Mouse (Mus musculus) hindbrain, embryonic 14.5 days (tissue): ENCODE results near the gene Samd14. TPM values are rescaled to one million over a fixed set of nuclear protein-coding genes. Genes with fewer than 3 reads are reported as not detected.
A peak's percentile ranks its signal among the peaks of the same experiment; 100 is the strongest.

Experiments
- ATAC-seq: fragments of 200-750 bp; cut with Nextera tagmentation; 2 replicates; pipeline ENCODE4 v1.8.0; 2017; ENCODE audit warnings: moderate number of reproducible peaks, mild to moderate bottlenecking, moderate TSS enrichment, moderate library complexity; ENCODE audit not compliant: low FRiP score
- DNase-seq: peaks from one replicate; pipeline ENCODE4 v3.0.0-alpha.2; 2015; ENCODE audit warnings: low spot score
- H3K27ac ChIP-seq: fragments of 300-500 bp; sonication (generic); 2 replicates; pipeline ENCODE4 v1.5.1; 2014; ENCODE audit warnings: mild to moderate bottlenecking, moderate library complexity
- H3K27me3 ChIP-seq: fragments of 300-500 bp; sonication (generic); 2 replicates; pipeline ENCODE4 v1.6.1; 2014; ENCODE audit warnings: mild to moderate bottlenecking, low read length, mixed read lengths; ENCODE audit not compliant: control insufficient read depth, insufficient read depth
- H3K36me3 ChIP-seq: fragments of 300-500 bp; sonication (generic); replicated peaks from 2 replicates; pipeline ENCODE4 v1.6.1; 2014; ENCODE audit not compliant: control insufficient read depth, insufficient read depth
- H3K4me1 ChIP-seq: fragments of 300-500 bp; sonication (generic); replicated peaks from 2 replicates; pipeline ENCODE4 v1.6.1; 2014; ENCODE audit warnings: antibody characterized with exemption, low read length, mixed read lengths; ENCODE audit not compliant: control insufficient read depth, insufficient read depth
- H3K4me2 ChIP-seq: fragments of 300-500 bp; sonication (generic); replicated peaks from 2 replicates; pipeline ENCODE4 v1.6.1; 2014; ENCODE audit warnings: mild to moderate bottlenecking, moderate library complexity
- H3K4me3 ChIP-seq: fragments of 300-500 bp; sonication (generic); replicated peaks from 2 replicates; pipeline ENCODE4 v1.5.1; 2014; ENCODE audit warnings: mild to moderate bottlenecking, low read length
- H3K9ac ChIP-seq: fragments of 300-500 bp; sonication (generic); 2 replicates; pipeline ENCODE4 v1.6.1; 2014
- H3K9me3 ChIP-seq: fragments of 300-500 bp; sonication (generic); 2 replicates; pipeline ENCODE4 v1.6.1; 2016; ENCODE audit warnings: low read length; ENCODE audit not compliant: control insufficient read depth
- WGBS: fragments of 180-500 bp; shearing (Covaris S2); extraction: QIAGEN DNeasy Blood & Tissue Kit; methylation state at CpG from one replicate; pipeline ENCODE4 v1.1.7; 2014; 5-methylcytosine and 5-hydroxymethylcytosine counted together
- polyA plus RNA-seq: library from polyadenylated mRNA; unstranded; fragments of >200 nt; fragmentation: Nextera tagmentation; extraction: Ambion mirVana; gene quantifications from 2 replicates; pipeline ENCODE4 v1.2.1, GENCODE M21; 2014

Gene Samd14
- polyA plus RNA-seq, 1 experiment from 2014 or later, result 130 TPM

DNA sequence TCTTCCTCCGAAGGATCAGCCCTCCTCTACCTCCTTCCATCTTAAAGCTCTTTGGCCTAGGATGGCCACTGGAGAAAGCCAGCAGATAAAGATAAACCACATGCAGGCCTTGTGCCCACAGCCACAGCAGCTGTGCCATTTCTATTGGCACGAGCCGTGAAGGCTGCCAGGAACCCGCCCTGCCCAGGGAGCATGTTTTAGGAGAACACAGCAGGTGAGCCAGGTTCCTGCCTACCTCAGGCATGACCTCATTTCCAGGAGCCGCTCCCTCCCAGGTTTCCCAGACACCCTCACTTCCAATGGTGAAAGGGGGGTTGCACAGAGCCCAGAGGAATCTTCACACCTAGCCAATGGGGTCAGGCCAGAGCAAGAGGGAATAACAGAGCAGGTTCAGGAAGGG lies 63.1 kb downstream of the Samd14 start:
- Histone ChIP-seq H3K4me1 (peaks cover 12% of the 10 kb centered on the region), H3K27me3 (peaks cover 12% of the 10 kb centered on the region), H3K4me3 (no peak overlapping the region), H3K9ac (no peak overlapping the region), H3K9me3 (no peaks in the 10 kb centered on the region), H3K36me3 (no peaks in the 10 kb centered on the region), H3K27ac (no peak overlapping the region), H3K4me2 (no peak overlapping the region)
- WGBS, result 72% methylated on average over 5 of the region's 5 CpGs
- DNase-seq (no peak), ATAC-seq (no peak)

DNA sequence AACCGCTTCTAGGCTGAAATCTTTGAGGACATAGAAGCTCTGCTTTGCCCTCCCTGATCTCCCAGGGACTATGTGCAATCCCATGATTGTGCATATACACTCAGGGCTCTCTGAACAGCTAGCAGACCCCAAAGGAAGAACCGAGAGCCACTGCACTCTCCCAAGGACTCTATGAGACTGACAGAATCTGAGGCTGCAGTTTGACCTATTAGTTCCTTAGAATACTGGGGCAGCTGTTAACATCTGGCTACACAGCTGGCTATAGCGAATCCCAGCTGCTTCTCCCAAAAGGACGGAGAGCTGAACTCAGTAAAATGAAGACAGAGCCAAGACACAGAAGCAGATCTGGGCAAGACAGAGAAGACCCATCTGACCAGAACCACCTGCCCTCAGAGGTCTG lies 64.2 kb downstream of the Samd14 start:
- 78% methylated on average over 4 of the region's 4 CpGs for WGBS
- Histone ChIP-seq H3K36me3 (no peaks in the 10 kb centered on the region), H3K27ac (no peak overlapping the region), H3K4me1 (peaks cover 12% of the 10 kb centered on the region), H3K9ac (no peak overlapping the region), H3K4me2 (no peak overlapping the region), H3K9me3 (no peaks in the 10 kb centered on the region), H3K4me3 (no peak overlapping the region), H3K27me3 (peaks cover 22% of the 10 kb centered on the region)
- DNase-seq (no peak), ATAC-seq (no peak)

DNA sequence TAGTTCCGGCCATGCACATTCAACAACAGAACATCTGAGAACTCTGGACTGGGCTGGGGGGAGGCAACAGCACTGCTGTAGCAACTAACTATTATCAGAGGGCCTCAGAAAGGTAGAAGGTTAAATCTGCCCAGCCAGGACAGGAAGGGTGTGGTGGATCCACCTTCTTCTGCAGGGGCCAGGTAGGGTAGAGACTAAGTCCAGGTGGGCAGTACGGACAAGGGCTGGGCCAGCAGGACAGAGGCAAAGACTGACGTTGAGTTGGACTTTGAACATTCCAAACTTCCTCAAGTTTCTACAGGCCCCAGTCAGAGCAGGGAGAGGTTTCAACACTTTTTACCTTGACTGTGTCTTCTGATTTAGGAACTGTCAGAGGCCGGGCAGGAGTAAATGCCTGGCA lies 65.0 kb downstream of the Samd14 start:
- H3K9ac ChIP-seq, result peak overlapping the region; percentile 78; the same call in 1 of the 2 replicates
- H3K4me3 ChIP-seq, result peak overlapping the region; percentile 69; the same call in 1 of the 2 replicates
- DNase-seq (no peak), ATAC-seq (no peak)
- 82% methylated on average over 4 of the region's 4 CpGs for WGBS
- peaks cover 12% of the 10 kb centered on the region for H3K4me1 ChIP-seq
- no peaks in the 10 kb centered on the region for H3K36me3 ChIP-seq
- H3K9me3 ChIP-seq, result no peaks in the 10 kb centered on the region
- peaks cover 22% of the 10 kb centered on the region for H3K27me3 ChIP-seq
- H3K4me2 ChIP-seq, result peak overlapping the region; percentile 82
- H3K27ac ChIP-seq, result no peak overlapping the region

DNA sequence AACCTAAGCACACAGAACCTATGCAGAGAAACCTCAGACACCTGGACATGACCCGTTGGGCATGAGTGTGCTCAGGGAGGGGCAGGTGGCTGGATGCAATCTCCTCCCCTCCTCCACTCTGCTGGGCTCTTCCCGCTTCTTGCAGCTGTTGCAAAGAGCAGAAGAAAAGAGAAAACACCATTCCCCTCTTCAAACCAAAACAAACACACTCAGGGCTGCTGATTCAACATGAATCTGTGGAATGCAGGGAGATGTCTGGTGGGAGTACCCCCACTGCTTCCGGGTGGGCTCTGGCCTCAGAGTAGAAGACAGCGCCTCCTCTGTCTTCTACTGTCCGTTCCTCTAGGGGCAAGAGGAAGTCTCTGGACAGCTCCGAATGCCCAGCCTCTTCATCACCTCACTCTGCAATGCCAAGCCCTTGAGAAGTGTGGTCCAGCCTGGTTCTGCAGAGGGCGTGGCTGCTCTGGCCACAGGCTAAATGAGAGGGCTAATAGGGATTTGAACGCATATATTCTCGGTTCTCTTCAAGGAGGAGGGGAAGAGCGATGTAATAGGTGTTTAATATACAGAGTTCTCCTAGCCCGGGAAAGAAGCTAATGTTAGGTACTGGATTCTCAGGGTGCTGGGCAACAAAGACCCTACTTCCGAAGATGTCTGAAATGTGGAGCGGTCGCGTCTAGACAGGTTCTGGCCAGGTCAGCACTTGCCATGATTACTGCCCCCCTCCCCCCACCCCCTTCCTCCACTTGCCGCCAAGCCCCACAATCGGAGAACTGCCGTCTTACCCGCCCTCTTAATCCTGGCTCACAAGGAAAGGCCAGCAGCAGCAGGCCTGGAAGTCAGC lies 65.7 kb downstream of the Samd14 start:
- 6% methylated on average over 19 of the region's 19 CpGs for WGBS
- Histone ChIP-seq H3K9me3 (no peaks in the 10 kb centered on the region), H3K4me3 (peak overlapping the region; percentile 69), H3K4me1 (peaks cover 12% of the 10 kb centered on the region), H3K9ac (peak overlapping the region; percentile 78), H3K4me2 (peak overlapping the region; percentile 82), H3K36me3 (no peaks in the 10 kb centered on the region), H3K27ac (peak overlapping the region; percentile 71), H3K27me3 (peaks cover 22% of the 10 kb centered on the region)
- DNase-seq, result no peak
- no peak for ATAC-seq

Other genes with a start within 250 kb of the Samd14 start
- gene Tmem92, start 227.2 kb upstream of the Samd14 start, polyA plus RNA-seq, result not detected in 2 replicates
- 125 and 157 TPM in 2 replicates for gene Col1a1, start 73.7 kb upstream of the Samd14 start, polyA plus RNA-seq
- gene Hils1, start 42.3 kb upstream of the Samd14 start, polyA plus RNA-seq, result not detected in 2 replicates
- 0.17 TPM in 1 of 2 replicates, not detected in the other for gene Sgca, start 33.6 kb upstream of the Samd14 start, polyA plus RNA-seq
- 27.1 and 27.5 TPM in 2 replicates for gene Ppp1r9b, start 18.8 kb upstream of the Samd14 start, polyA plus RNA-seq
- 22.7 and 25.2 TPM in 2 replicates for gene Pdk2, start 31.5 kb downstream of the Samd14 start, polyA plus RNA-seq
- 15.6 and 16.9 TPM in 2 replicates for gene Itga3, start 66.9 kb downstream of the Samd14 start, polyA plus RNA-seq
- 0.07 and 0.27 TPM in 2 replicates for gene Dlx3, start 110.2 kb downstream of the Samd14 start, polyA plus RNA-seq
- not detected in 2 replicates for gene Dlx4, start 136.4 kb downstream of the Samd14 start, polyA plus RNA-seq